In genomic region chr4:63229991-63230581, GRCm38 (mm10) we compare ENCODE assay signal across 11 mouse cellular contexts. TPM values are rescaled to one million over a fixed set of nuclear protein-coding genes. Genes with fewer than 3 reads are reported as not detected.
DNase-seq lines count a peak whose midpoint lies in the region; ATAC-seq lines count a peak whose summit lies in the region.
"Had no signal": no experiment of that assay in that cellular context is flagged by ENCODE, and none has a peak within 500 bp of the region (broad histone marks: within the 10 kb centered on the region; RNA-seq: fewer than 3 reads in every experiment).

No protein-coding gene starts in this region.

- 69% methylated on average over 14 of the region's 14 CpGs for WGBS in embryonic facial prominence, embryonic 13.5 days
- 88% methylated on average over 14 of the region's 14 CpGs for WGBS in embryonic facial prominence, embryonic 10.5 days
- 81% methylated on average over 14 of the region's 14 CpGs for WGBS in limb, embryonic 12.5 days

- no peak overlapping the region for H3K4me3 ChIP-seq in embryonic facial prominence, embryonic 13.5 days
- no peak overlapping the region for H3K4me3 ChIP-seq in embryonic facial prominence, embryonic 10.5 days
- H3K4me3 ChIP-seq in limb, embryonic 12.5 days (replicated peaks): no peak overlapping the region

- DNase-seq in embryonic facial prominence, embryonic 10.5 days (ENCODE audit: low spot score): no peak
- peak; percentile 36 for DNase-seq in adipocyte (ENCODE audit: low spot score)
- DNase-seq in fibroblast of lung, adult 2 months (ENCODE audit: low read depth): peak; percentile 63
- DNase-seq in lung, postnatal 36 days: no peak
- no peak for DNase-seq in left cerebral cortex, adult 8-10 months (ENCODE audit: low spot score in 2 of 2)
- DNase-seq in gastrocnemius, postnatal 4 days (ENCODE audit: low spot score in 2 of 2): no peak
- DNase-seq: gastrocnemius, postnatal 25 days had no signal

- no peak overlapping the region for H3K4me2 ChIP-seq in embryonic facial prominence, embryonic 13.5 days
- H3K4me2 ChIP-seq in limb, embryonic 12.5 days: no peak overlapping the region

- H3K4me1 ChIP-seq in embryonic facial prominence, embryonic 13.5 days: peaks cover 89% of the 10 kb centered on the region
- peaks cover 46% of the 10 kb centered on the region for H3K4me1 ChIP-seq in embryonic facial prominence, embryonic 10.5 days
- H3K4me1 ChIP-seq in limb, embryonic 12.5 days (replicated peaks): peaks cover 45% of the 10 kb centered on the region

- H3K36me3 ChIP-seq in embryonic facial prominence, embryonic 13.5 days: peaks cover 65% of the 10 kb centered on the region
- peaks cover 26% of the 10 kb centered on the region for H3K36me3 ChIP-seq in embryonic facial prominence, embryonic 10.5 days (replicated peaks)
- H3K36me3 ChIP-seq in limb, embryonic 12.5 days: peaks cover 67% of the 10 kb centered on the region

- no peak for ATAC-seq in embryonic facial prominence, embryonic 13.5 days (ENCODE audit: insufficient number of reproducible peaks, insufficient read depth, low FRiP score, low TSS enrichment, low read depth)
- ATAC-seq in limb, embryonic 12.5 days (ENCODE audit: insufficient number of reproducible peaks, insufficient read depth, low FRiP score, low TSS enrichment, low read depth): no peak

- H3K9ac ChIP-seq in embryonic facial prominence, embryonic 13.5 days: no peak overlapping the region
- no peak overlapping the region for H3K9ac ChIP-seq in limb, embryonic 12.5 days (replicated peaks)

- peak overlapping the region; percentile 76 for H3K27ac ChIP-seq in embryonic facial prominence, embryonic 13.5 days
- H3K27ac ChIP-seq in embryonic facial prominence, embryonic 10.5 days (replicated peaks): no peak overlapping the region
- H3K27ac ChIP-seq in limb, embryonic 12.5 days: peak overlapping the region; percentile 1; the same call in 1 of the 2 replicates

- H3K27me3 ChIP-seq in embryonic facial prominence, embryonic 13.5 days: no peaks in the 10 kb centered on the region
- no peaks in the 10 kb centered on the region for H3K27me3 ChIP-seq in embryonic facial prominence, embryonic 10.5 days (replicated peaks; ENCODE audit: low read depth, poor library complexity, severe bottlenecking)
- no peaks in the 10 kb centered on the region for H3K27me3 ChIP-seq in limb, embryonic 12.5 days

- no peaks in the 10 kb centered on the region for H3K9me3 ChIP-seq in embryonic facial prominence, embryonic 13.5 days
- no peaks in the 10 kb centered on the region for H3K9me3 ChIP-seq in embryonic facial prominence, embryonic 10.5 days
- no peaks in the 10 kb centered on the region for H3K9me3 ChIP-seq in limb, embryonic 12.5 days

RNA-seq across cellular contexts. Expression of gene Col27a1, which starts 16.3 kb away (rescaled TPM):
- 26.1 and 30.2 TPM in 2 replicates for polyA plus RNA-seq in embryonic facial prominence, embryonic 13.5 days (2015; fragmentation: Nextera tagmentation; extraction: Ambion mirVana)
- 4.3 and 5.3 TPM in 2 replicates for polyA plus RNA-seq in embryonic facial prominence, embryonic 10.5 days (2016; fragmentation: Nextera tagmentation; extraction: Ambion mirVana)
- polyA plus RNA-seq in limb, embryonic 12.5 days (2016; fragmentation: Nextera tagmentation; extraction: Ambion mirVana): 20.5 and 22.6 TPM in 2 replicates
- total RNA-seq in left cerebral cortex, adult 8-10 months (2022): 1 to 10 TPM; 3.7 to 7.4 (median 5.4) TPM
- total RNA-seq in gastrocnemius, postnatal 4 days (2021): 10 to 100 TPM; 17.5 to 19.5 TPM

RNA-seq across cellular contexts. Expression of gene Kif12, which starts 58.2 kb away (rescaled TPM):
- polyA plus RNA-seq in embryonic facial prominence, embryonic 13.5 days (2015; fragmentation: Nextera tagmentation; extraction: Ambion mirVana): 0.11 TPM in 1 of 2 replicates, not detected in the other
- not detected in 2 replicates for polyA plus RNA-seq in embryonic facial prominence, embryonic 10.5 days (2016; fragmentation: Nextera tagmentation; extraction: Ambion mirVana)
- 0.14 TPM in 1 of 2 replicates, not detected in the other for polyA plus RNA-seq in limb, embryonic 12.5 days (2016; fragmentation: Nextera tagmentation; extraction: Ambion mirVana)
- under 1 TPM in 1 of 4 experiments, not detected in 3; 0.11 TPM for total RNA-seq in left cerebral cortex, adult 8-10 months (2022)
- total RNA-seq in gastrocnemius, postnatal 4 days (2021): not detected
- total RNA-seq: gastrocnemius, postnatal 25 days; left cerebral cortex, postnatal 36 days had no signal
- polyA plus RNA-seq: neural tube, embryonic 11.5 days had no signal

Comparison
In these comparisons a context has a peak if more than half of its experiments do, and no peak if none do; other contexts are left out.
1. DNase-seq: peak in adipocyte (single experiment) and fibroblast of lung, adult 2 months (single experiment); none in embryonic facial prominence, embryonic 10.5 days (single experiment), lung, postnatal 36 days (single experiment), left cerebral cortex, adult 8-10 months (0 of 2) and gastrocnemius, postnatal 4 days (0 of 2).